Mouse (Mus musculus) kidney, postnatal 0 days (tissue): Measurements from ENCODE around the gene Mast4. TPM values are rescaled to one million over a fixed set of nuclear protein-coding genes. Genes with fewer than 3 reads are reported as not detected.

Experiments
- ATAC-seq: fragments of 200-750 bp; cut with Nextera tagmentation; replicated peaks from 2 replicates; pipeline ENCODE4 v1.8.0; 2017; ENCODE audit warnings: low read depth, moderate number of reproducible peaks, moderate TSS enrichment, moderate library complexity; ENCODE audit not compliant: low FRiP score
- DNase-seq: peaks from one replicate; pipeline ENCODE4 v3.0.0-alpha.2; 2016; ENCODE audit warnings: low spot score
- H3K27ac ChIP-seq: fragments of 300-500 bp; sonication (generic); 2 replicates; pipeline ENCODE4 v1.5.1; 2014; ENCODE audit warnings: mild to moderate bottlenecking
- H3K27me3 ChIP-seq: fragments of 300-500 bp; sonication (generic); 2 replicates; pipeline ENCODE4 v1.6.1; 2014; ENCODE audit warnings: low read length, mixed read lengths; ENCODE audit not compliant: insufficient read depth
- H3K36me3 ChIP-seq: fragments of 300-500 bp; sonication (generic); 2 replicates; pipeline ENCODE4 v1.6.1; 2014; ENCODE audit warnings: low read length, mixed read lengths; ENCODE audit not compliant: insufficient read depth
- H3K4me1 ChIP-seq: fragments of 300-500 bp; sonication (generic); replicated peaks from 2 replicates; pipeline ENCODE4 v1.6.1; 2014; ENCODE audit warnings: antibody characterized with exemption, low read length, mixed read lengths; ENCODE audit not compliant: insufficient read depth
- H3K4me2 ChIP-seq: fragments of 300-500 bp; sonication (generic); 2 replicates; pipeline ENCODE4 v1.6.1; 2014; ENCODE audit warnings: mild to moderate bottlenecking, low read length, moderate library complexity, mixed read lengths
- H3K4me3 ChIP-seq: fragments of 300-500 bp; sonication (generic); replicated peaks from 2 replicates; pipeline ENCODE4 v1.5.1; 2014; ENCODE audit warnings: low read depth, low read length
- H3K9ac ChIP-seq: fragments of 300-500 bp; sonication (generic); 2 replicates; pipeline ENCODE4 v1.6.1; 2014; ENCODE audit warnings: low read depth, low read length
- H3K9me3 ChIP-seq: fragments of 300-500 bp; sonication (generic); replicated peaks from 2 replicates; pipeline ENCODE4 v1.6.1; 2016; ENCODE audit warnings: low read length, inconsistent platforms, mixed read lengths
- CTCF ChIP-seq: IDR thresholded peaks from 2 replicates; pipeline ENCODE4 v1.5.1; 2016; ENCODE audit warnings: antibody characterized with exemption, low read depth, mild to moderate bottlenecking, moderate library complexity
- WGBS: fragments of 180-500 bp; shearing (Covaris S2); extraction: QIAGEN DNeasy Blood & Tissue Kit; methylation state at CpG from one replicate; pipeline ENCODE4 v1.1.7; 2014; 5-methylcytosine and 5-hydroxymethylcytosine counted together
- polyA plus RNA-seq: library from polyadenylated mRNA; unstranded; fragments of >200 nt; fragmentation: Nextera tagmentation; extraction: Ambion mirVana; gene quantifications from 2 replicates; pipeline ENCODE4 v1.2.1, GENCODE M21; 2015

Mast4 gene
- polyA plus RNA-seq, 1 experiment from 2014 or later, result 10.6 TPM

DNA sequence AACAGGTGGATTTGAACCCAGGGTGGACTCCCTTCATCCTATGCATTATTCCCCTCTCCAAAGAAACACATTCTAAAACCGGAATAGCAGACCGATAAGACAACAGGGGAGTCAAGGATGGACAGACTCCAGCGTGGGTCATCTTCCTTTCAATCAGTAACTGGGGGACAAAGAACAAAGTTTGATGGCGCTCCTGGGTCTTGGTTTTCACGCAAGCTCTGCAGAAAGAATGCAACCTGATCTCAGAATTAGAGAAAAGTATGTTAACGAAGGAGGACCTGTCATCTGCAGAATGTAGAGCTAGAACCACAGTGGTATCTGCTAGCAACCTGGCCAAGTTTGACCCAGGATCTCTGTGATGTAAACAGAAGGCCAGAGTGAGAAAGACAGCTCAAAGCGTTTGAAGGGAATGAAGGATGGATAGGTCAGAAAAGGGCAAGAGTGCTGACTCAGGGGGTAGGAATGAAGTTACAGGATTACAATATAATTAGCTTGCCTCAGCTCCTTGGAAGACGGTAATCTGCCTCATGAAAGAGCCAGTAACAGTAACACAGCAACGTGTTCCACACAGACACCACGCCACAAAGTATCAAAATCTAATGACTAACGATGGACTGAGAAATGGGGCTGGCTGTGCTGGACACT, 345.9 kb downstream of the Mast4 start:
- H3K4me2 ChIP-seq, result no peak overlapping the region
- H3K4me1 ChIP-seq, result peaks cover 7% of the 10 kb centered on the region; the same call in 1 of the 2 replicates
- no peaks in the 10 kb centered on the region for H3K9me3 ChIP-seq
- H3K27me3 ChIP-seq, result no peaks in the 10 kb centered on the region
- no peak overlapping the region for H3K27ac ChIP-seq
- H3K9ac ChIP-seq, result no peak overlapping the region
- no peaks in the 10 kb centered on the region for H3K36me3 ChIP-seq
- 72% methylated on average over 11 of the region's 11 CpGs for WGBS
- DNase-seq (peak; percentile 8), ATAC-seq (no peak)
- no peak for TF ChIP-seq CTCF
- no peak overlapping the region for H3K4me3 ChIP-seq

DNA sequence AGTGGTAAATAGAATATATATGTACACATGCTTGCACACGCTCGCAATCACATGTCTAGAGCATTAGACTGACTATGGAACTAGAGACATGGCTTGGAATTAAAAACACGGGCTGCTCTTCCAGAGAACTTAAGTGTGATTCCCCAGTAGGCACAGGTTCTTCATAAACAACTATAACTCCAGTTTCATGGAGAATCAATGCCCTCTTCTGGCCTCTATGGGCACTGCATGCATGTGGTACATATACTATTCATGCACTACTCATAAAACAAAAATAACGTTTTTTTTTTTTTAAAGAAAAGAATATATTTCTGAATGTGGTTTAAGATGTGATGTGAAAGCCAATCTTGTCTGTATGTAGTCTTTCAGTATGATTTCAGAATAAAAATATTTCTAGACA, 349.7 kb downstream of the Mast4 start:
- H3K4me3 ChIP-seq, result no peak overlapping the region
- no peaks in the 10 kb centered on the region for H3K4me1 ChIP-seq
- no peaks in the 10 kb centered on the region for H3K36me3 ChIP-seq
- no peak for TF ChIP-seq CTCF
- no peaks in the 10 kb centered on the region for H3K9me3 ChIP-seq
- no peak overlapping the region for H3K4me2 ChIP-seq
- no peak overlapping the region for H3K9ac ChIP-seq
- 98% methylated on average over 4 of the region's 4 CpGs for WGBS
- H3K27me3 ChIP-seq, result no peaks in the 10 kb centered on the region
- ATAC-seq (no peak), DNase-seq (no peak)
- H3K27ac ChIP-seq, result no peak overlapping the region

DNA sequence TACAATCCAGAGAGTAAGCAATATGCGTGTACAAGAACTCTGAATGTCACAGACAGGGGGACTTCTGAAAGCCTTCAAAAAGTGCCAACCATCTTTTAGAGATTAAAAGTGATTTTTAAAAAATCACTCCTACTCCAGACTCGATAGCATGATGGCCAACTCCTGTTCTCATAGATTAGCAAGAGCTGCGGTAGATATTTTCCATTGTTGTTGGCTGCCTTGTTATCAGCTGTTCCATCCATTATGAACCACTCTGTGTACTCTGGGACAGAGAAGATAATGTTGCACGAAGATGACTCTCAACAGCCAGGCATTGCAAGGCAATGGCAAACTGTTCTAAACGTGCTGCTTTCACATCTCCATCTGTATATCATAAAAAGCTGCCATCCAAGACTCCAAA, 360.4 kb downstream of the Mast4 start:
- Histone ChIP-seq H3K4me3 (no peak overlapping the region), H3K27me3 (no peaks in the 10 kb centered on the region), H3K9ac (no peak overlapping the region), H3K4me1 (no peaks in the 10 kb centered on the region), H3K36me3 (no peaks in the 10 kb centered on the region), H3K4me2 (no peak overlapping the region), H3K27ac (no peak overlapping the region), H3K9me3 (no peaks in the 10 kb centered on the region)
- DNase-seq (no peak), ATAC-seq (no peak)
- TF ChIP-seq CTCF, result no peak
- 87% methylated on average over 5 of the region's 5 CpGs for WGBS

DNA sequence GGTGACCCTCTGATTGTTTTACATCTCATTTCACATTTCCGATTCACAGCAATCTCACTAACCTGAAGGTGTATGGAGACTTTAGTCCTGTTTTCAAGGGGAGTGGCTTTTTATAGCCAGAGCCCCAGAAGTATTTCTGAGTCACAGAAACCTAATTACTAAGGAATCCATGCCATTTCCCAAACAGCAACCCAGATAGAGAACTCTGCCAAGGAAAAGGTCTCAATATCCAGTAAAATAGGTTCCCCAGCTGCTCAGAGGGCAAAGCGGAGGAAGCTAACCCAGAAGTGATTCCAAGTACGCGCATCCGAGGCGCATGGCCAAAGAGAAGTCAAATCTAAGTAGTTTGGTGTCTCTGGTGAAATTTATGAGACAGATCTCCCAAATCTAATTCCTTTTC, 370.8 kb downstream of the Mast4 start:
- H3K9ac ChIP-seq, result no peak overlapping the region
- ATAC-seq (no peak), DNase-seq (no peak)
- no peak overlapping the region for H3K27ac ChIP-seq
- no peak overlapping the region for H3K4me3 ChIP-seq
- WGBS, result 87% methylated on average over 6 of the region's 6 CpGs
- no peak overlapping the region for H3K4me2 ChIP-seq
- H3K4me1 ChIP-seq, result no peaks in the 10 kb centered on the region
- no peaks in the 10 kb centered on the region for H3K9me3 ChIP-seq
- H3K36me3 ChIP-seq, result no peaks in the 10 kb centered on the region
- H3K27me3 ChIP-seq, result no peaks in the 10 kb centered on the region
- TF ChIP-seq CTCF, result no peak

DNA sequence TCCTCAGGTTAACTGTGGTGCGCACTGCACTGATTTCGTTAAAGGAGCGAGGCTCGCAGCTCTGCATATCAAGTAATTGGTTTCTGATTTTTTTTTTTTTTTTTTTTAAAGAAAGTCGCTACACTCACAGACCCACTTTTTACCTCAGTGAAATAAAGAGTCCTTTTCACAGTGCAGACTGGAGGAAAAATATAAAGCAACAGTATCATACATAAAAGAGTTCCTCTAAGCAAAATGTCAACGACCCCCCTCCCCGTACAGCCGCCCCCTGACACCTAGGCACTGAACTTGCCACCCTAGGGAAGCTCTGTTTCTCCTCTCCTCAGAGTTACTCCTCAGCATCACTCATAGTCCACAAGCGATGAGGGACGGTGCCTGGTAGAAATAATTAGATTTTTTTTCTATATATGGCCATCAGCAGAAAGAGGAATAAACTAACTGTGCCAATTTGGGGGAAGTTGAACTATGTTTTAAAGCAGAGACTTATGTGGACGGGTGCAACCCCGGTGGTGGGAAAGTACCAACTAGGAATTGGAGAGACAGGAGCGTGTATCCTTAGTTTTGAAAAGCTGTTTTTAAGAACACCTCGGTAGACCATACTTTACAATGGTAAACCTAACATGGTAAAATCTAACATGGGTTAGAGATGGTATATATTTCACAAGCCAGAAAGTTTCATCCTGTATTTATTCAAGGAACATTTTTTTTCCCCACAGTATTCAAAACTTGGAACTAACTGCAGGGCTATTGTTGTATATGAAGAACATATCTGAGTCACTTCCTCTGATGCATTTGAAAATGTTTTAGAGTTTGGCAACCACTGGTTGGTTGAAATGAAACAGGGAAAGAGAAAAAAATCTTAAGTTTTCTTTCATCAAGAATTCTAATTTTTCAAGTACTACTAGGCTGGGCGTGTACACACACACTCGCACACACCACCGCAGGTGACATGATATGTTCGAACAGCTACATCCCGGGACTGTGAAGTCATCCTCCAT, 375.7 kb downstream of the Mast4 start:
- no peak overlapping the region for H3K27ac ChIP-seq
- peak; percentile 22 for DNase-seq

DNA sequence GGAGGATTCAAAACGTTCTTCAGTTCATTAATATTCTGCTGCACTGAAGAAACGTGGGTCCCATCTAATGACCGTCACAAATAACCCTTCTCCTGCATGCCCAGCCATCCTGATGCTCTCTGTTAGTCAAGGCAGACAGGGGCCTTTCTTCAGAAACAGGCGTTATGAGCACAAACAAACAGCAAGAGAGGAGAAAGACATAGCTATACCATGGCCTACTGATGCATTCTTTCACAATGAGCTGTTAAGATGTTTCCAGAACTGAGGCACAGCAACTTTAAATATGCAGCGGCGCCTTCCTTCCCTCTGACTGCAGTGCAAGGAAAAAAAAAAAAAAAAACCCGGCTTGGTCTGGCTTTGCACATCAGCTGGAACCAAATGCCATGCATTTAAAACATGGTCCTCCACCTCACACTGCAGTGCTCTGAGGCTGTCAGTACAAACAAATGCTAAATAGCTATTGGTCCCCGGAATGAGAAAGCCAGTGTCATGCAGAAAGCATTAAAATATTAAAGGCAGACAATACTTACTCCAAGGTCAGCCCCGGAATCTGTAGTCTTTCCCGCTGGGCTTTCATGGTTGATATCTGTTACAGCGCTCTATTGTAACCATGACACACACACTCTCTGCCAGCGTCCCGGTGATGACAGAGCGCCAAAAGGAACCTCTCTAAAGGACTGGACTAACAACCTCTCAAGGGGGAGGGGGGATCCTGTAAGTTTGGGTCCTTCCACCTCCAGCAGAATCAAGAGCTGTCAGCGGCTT, 376.6 kb downstream of the Mast4 start:
- Histone ChIP-seq H3K4me1 (0 out of 2 replicates have a peak, but pooled peaks cover 3% of the 10 kb centered on the region), H3K4me2 (peak overlapping the region; percentile 43), H3K27me3 (no peaks in the 10 kb centered on the region), H3K27ac (no peak overlapping the region), H3K36me3 (no peaks in the 10 kb centered on the region), H3K9ac (no peak overlapping the region), H3K4me3 (peak overlapping the region; percentile 4; the same call in 1 of the 2 replicates), H3K9me3 (no peaks in the 10 kb centered on the region)
- WGBS, result 6% methylated on average over 15 of the region's 15 CpGs
- no peak for TF ChIP-seq CTCF
- DNase-seq (peak; percentile 39), ATAC-seq (no peak; the same call in 1 of the 2 replicates)

More for the DNA sequence above, 375.7 kb downstream of the Mast4 start:
- no peak for TF ChIP-seq CTCF
- no peak for ATAC-seq
- Histone ChIP-seq H3K36me3 (no peaks in the 10 kb centered on the region), H3K4me1 (0 out of 2 replicates have a peak, but pooled peaks cover 3% of the 10 kb centered on the region), H3K4me2 (peak overlapping the region; percentile 43), H3K27me3 (no peaks in the 10 kb centered on the region), H3K4me3 (peak overlapping the region; percentile 4; the same call in 1 of the 2 replicates), H3K9ac (no peak overlapping the region), H3K9me3 (no peaks in the 10 kb centered on the region)
- WGBS, result 48% methylated on average over 19 of the region's 19 CpGs
